Mouse (Mus musculus): Measurements from ENCODE around the gene Lrp11.

DNA sequence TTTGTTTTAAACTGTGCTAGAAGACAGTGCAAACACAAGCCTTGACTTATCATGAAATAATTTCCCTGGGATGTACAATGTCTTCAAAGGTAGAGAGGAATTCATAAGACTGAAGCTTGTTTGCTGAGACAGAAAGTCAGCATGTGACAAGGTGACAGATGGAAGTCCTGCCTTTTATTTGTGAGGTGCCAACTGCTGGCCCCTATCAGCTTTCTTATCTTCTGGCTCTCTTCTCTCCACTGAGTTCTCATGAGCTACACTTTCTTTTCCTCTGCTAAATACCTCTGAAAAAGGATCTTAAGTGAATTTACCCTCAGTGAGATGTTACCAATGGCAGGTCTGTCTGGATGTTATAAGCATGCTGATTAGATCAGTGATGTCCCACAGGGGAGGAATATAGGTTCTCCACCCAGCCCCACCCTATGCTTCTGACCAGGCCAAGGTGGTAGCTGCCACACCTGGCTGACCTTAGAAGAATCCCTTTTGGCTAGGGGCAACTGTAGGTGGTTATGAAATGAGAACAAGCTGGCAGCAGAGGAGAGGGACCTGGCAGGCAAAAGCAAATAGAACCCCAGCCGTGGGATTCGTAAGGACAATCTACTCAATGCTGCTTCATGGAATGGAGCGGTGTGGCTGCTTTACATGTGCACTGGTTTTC lies 34.4 kb downstream of the Lrp11 start:
- no peak for TF ChIP-seq GATA1 (IDR thresholded peaks at IDR 0.05; ENCODE audit: low read length)
- no peak for TF ChIP-seq TAL1 (IDR thresholded peaks at IDR 0.05; ENCODE audit: low read length)
